Mouse (Mus musculus): ENCODE data around the gene Trip6. TPM values are rescaled to one million over a fixed set of nuclear protein-coding genes. Genes with fewer than 3 reads are reported as not detected.

The Trip6 gene
- total RNA-seq, 2 experiments from 2014 or later = 10.8 to 13.3 TPM

DNA sequence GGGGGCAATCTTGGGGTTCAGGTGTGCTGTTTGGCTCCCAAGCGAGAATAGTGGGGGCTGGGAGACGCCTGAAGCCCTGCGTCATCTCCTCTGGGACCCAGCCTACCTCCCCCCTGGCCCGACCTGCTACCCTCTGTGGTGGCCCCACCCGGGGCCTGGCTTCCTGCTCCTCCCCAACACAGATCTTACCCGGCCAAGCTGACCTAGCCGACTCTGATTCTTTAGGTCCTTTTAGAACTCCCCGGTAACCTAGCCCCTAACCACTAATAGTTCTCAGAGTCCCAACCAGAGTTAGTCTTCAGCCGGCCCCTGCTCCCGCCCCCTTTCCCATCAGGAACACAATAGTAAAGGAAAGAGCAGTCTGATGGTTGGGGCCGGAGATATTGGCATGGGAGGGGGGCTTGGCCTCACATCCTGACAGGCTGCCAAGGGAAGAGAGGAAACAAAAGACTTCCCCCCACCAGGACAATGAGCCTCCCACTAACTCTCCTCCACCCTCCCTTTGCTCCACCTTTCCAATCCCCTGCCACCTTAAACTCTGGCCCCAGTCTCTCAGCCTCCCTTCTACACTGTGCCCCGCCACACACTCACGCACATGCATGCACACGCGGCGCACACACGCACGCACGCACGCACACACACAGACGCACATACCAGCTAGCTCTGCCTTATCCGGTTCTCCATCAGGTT is 25.2 kb upstream of the Trip6 start:
- DNase-seq (ENCODE audit: low spot score) = peak; percentile 70
- intact Hi-C loops (cut with DNase I) = loop anchor here (1.0 to 10.0 kb wide), 4 partner anchors 10 to 438 kb away; partner anchors contain the start of genes Epo, Gnb2, Pop7 and Ppp1r35

DNA sequence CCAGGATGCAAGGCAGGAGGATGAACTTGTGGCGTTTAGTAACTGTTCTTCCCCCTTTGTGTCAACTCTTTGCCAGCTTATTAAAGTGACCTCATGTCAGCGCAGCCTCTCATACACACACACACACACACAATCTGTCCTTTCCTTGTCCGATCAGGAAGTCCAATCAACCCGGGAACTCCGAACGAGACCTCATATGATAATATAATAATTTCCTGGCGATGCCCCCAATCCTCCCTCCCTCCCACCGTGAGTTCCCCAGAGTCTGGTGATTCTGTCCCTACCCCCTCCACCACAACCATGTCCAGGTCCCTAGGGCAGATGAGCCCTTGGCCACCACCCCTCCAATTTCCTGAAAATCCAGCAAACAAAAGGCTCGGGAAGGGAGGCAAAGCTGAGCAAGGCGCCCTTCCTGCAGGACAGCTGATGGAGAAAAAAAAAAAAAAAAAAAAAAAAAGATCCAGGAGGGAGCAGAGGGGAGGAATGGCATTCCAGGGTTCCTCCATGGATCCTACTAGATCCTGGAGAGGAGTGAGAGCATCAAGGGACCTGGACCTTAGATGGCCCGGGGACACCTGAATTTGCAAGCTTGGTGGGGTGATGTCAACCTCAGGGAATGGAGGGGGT is 24.6 kb upstream of the Trip6 start:
- DNase-seq (ENCODE audit: low spot score) = peak; percentile 67
- intact Hi-C loops (cut with DNase I) = loop anchor here (1.0 to 10.0 kb wide), 4 partner anchors 11 to 439 kb away; partner anchors contain the start of genes Epo, Gnb2, Pop7 and Ppp1r35

DNA sequence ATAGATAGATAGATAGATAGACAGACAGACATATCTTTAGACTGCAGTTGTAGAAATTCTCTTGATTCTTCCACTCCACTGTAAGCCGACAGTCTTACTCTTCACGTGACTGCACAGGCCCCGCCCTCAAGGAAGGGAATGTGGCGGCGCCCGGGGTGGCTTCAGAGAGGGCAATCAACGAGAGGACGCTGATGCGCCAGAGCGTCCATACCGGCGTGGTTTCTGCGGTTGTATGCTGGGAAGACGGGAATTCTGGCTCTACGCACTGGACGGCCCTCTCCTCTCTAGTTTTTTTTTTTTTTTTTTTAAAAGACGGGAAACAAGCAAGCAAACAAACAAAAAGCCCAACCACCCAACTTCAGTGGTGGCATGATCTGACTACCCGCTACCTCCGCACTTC is 24.1 kb upstream of the Trip6 start:
- peak; percentile 85 for DNase-seq (ENCODE audit: low spot score)
- intact Hi-C loops (cut with DNase I) = loop anchor here (5.0 to 10.0 kb wide), 3 partner anchors 167 to 439 kb away; partner anchors contain the start of genes Epo, Gnb2, Pop7 and Ppp1r35

DNA sequence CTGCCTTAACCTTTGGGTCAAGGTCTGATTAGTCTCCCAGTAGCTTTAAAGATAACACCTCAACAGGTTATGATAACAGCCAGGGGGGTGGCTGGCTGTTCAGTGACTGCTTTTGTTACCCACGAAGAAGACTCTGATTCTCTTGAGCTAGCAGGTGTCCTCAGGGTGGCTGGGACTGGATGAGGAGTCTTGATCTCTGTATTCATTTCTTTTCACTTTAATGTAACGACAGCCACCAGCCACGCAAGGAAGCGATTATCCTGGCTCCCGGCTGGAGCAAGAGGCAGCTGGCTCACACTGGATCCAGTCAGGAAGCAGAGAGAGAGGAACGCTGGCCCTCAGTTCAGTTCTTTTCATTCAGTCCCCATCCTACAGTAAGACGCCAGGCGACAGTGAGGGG is 23.0 kb upstream of the Trip6 start:
- intact Hi-C loops (cut with DNase I) = loop anchor here (5.0 to 10.0 kb wide), 3 partner anchors 168 to 440 kb away; partner anchors contain the start of genes Epo, Gnb2, Pop7 and Ppp1r35
- DNase-seq (ENCODE audit: low spot score) = no peak

DNA sequence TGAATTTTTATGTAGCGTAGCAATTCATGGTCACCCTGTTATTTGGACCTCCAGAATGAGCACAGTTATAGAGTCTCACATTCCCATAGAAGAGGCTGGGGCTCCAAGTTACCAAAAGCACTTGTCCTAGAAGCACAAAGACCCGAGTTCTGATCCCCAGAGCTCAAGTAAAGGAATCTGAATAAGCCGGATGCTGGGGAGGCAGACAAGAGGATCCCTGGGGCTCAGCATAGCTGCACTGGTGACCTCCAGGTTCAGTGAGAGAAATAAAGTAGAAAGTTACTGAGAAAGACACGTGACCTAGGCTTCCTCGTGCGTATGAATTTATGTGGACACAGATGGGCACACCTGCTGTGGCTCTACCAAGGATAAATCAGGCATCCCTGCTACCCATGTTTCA is 20.9 kb upstream of the Trip6 start:
- intact Hi-C loops (cut with DNase I) = loop anchor here (5.0 to 10.0 kb wide), 3 partner anchors 170 to 442 kb away; partner anchors contain the start of genes Epo, Gnb2, Pop7 and Ppp1r35
- DNase-seq (ENCODE audit: low spot score) = no peak

DNA sequence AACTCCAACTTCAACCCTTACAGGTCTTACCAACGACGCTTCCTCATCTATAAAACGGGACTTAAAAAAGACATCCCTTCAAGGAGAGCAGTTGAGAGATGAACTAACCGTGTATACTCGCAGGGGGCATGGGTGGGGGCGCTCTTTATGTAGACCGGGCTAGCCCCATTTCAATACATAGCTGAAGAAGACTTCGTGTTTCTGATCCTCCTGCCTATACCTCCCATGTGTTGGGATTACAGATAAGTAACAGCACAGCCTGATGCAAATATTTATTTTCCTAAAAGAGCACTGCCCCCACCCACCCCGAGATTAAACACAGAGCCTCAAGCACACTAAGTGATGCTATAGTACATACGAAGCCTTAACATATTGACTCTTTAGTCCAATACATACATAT is 20.1 kb upstream of the Trip6 start:
- intact Hi-C loops (cut with DNase I) = loop anchor here (10.0 kb wide), 1 partner anchor 170 kb away; the partner anchor contains the start of gene Pop7
- no peak for DNase-seq (ENCODE audit: low spot score)

DNA sequence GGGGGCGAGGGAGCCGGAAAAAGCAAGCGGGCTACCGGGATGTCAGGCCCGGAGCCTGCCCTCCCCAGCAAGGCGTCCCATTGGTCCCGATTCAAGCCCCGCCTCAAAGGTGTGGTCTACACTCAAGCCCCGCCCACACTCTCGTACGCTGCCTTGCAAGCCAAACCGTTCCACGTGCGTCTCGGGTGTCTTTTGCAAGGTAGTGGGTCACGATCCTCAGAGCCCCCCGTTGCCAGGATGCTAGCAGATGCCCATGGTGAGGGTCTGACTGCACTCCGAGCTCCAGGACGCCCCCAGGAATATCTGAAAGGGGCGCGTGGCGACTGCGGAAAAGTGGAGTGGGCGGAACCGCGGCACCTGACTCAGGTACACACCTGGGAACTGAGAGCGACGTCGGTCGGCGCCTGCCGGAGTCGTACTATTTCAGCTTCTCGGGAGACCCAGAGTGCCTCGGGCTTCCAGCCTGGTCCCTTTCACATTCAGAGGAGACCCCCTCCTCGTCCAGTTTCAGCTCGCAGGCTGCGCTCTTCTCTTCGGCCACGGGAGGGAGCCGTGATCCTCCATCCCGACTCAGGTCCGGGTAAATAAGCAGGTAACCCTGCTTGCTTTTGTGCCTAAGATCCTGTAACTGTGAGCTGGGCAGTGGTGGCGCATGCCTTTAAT is 19.4 kb upstream of the Trip6 start, which contains the start of gene Slc12a9:
TSS of gene Slc12a9 (minus strand) at position 86 of the 663 bp plus-strand sequence.
- intact Hi-C loops (cut with DNase I) = loop anchor here (2.0 to 10.0 kb wide), 2 partner anchors 45 to 171 kb away; partner anchors contain the start of gene Pop7
- peak; percentile 85 for DNase-seq (ENCODE audit: low spot score)

DNA sequence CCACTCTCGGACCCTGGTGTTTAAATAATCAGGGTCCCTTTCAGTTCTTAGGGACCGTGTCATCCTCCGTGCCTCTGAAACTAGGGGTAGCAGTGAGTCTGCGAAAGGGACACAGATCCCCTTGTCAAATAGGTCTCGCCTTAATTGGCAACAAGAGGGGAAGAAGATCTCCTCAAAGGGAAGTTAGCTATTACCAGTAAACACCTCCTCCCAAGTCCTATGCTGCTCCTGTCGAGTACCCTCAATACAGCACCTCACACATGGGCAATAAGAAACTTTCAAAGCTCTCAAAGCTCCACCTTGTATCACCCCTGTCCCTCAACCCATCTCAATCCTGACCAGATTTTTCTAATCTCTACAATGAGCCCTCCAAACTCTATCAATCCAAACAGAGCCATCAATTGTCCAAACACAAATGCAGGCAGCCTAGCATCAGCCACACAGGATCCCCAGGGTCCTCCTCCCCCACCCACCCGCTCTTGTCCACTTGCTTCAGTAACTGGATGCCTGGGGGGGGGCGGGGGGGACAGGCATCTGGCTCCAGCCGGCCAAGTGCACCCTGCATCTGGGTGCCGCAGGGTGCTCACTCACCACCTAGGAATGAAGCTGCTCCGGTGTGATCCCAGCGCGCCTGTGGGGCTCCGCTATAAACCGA is 18.8 kb upstream of the Trip6 start:
- intact Hi-C loops (cut with DNase I) = loop anchor here (2.0 to 10.0 kb wide), 2 partner anchors 46 to 172 kb away; partner anchors contain the start of gene Pop7
- DNase-seq (ENCODE audit: low spot score) = no peak

DNA sequence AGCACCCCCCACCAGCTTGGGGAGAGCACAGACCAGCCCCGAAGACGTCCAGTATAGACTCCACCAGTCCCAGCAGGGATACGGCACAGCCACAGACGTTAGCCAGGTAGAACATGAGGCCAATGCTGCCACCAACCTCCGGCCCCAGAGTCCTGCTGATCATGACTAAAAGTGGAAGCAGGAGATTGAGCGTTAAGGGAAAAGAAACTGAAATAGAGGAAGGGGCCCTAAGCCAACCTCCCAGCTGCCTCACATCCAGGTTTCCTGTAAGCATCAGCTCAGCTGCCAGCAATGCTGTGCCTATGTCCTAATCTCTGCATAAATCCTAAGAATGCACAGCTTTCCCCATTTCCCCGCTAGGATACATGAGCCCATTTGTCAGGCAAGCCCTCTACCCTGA is 16.7 kb upstream of the Trip6 start:
- DNase-seq (ENCODE audit: low spot score) = no peak
- intact Hi-C loops (cut with DNase I) = loop anchor here (10.0 kb wide), 1 partner anchor 174 kb away; the partner anchor contains the start of gene Pop7

DNA sequence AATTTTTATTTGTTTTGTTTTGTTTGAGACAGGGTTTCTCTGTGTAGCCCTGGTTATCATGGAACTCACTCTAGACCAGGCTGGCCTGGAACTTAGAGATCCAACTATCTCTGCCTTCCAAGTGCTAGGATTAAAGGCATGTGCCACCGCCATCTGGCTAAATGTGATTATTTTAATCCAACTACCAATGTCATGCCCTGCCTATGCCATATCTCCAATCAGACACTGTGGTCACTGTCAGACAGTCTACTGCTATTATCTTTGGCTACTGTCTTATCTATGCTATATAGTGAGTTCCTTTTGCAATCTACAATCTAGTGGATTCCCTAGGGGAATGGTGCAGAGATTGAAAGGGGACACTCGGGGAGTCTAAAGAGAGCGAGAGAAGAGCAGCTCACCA is 6.8 kb upstream of the Trip6 start:
- DNase-seq (ENCODE audit: low spot score) = no peak
- intact Hi-C loops (cut with DNase I) = no loop called here

DNA sequence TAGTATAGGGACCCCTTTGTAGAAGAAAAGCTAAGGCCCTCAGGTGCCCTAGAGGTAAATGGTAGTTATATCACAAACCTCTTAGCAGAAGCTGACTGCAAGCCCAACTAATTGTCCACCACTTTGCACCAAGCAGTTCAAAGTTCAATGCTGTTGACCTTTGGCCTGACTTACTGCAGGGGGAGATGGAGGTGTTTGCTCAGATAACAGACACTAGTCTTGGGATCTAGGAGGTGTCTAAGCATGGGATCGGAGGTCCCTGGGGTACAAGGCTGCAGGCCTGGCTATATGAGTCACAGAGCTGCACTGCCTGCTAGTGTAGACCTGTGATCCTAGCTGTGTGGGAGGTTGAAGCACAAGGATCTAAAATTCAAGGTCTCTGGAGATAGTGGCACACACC is 4.4 kb upstream of the Trip6 start:
- intact Hi-C loops (cut with DNase I) = no loop called here

DNA sequence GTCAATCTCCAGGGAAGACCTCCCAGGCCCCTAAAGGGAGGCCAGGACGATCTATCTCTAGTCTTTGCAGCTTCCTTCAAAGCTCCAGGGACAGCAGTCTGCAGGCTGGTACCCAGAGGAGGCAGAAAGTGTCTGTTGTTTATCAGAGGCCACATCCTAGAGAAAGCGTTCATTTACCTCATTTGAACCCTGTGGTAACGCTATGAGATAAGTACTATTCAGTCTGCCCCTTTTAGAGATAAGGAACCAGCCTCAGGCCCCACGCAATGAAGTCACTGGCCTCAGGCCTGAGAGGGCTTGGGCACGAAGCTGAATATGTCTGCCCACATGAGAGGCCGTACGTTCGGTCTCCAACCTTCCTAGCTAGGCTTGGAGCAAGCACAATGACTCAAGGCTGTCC is 3.2 kb upstream of the Trip6 start:
- intact Hi-C loops (cut with DNase I) = no loop called here
- no peak for DNase-seq (ENCODE audit: low spot score)

More for the DNA sequence above, 4.4 kb upstream of the Trip6 start:
- no peak for DNase-seq (ENCODE audit: low spot score)

DNA sequence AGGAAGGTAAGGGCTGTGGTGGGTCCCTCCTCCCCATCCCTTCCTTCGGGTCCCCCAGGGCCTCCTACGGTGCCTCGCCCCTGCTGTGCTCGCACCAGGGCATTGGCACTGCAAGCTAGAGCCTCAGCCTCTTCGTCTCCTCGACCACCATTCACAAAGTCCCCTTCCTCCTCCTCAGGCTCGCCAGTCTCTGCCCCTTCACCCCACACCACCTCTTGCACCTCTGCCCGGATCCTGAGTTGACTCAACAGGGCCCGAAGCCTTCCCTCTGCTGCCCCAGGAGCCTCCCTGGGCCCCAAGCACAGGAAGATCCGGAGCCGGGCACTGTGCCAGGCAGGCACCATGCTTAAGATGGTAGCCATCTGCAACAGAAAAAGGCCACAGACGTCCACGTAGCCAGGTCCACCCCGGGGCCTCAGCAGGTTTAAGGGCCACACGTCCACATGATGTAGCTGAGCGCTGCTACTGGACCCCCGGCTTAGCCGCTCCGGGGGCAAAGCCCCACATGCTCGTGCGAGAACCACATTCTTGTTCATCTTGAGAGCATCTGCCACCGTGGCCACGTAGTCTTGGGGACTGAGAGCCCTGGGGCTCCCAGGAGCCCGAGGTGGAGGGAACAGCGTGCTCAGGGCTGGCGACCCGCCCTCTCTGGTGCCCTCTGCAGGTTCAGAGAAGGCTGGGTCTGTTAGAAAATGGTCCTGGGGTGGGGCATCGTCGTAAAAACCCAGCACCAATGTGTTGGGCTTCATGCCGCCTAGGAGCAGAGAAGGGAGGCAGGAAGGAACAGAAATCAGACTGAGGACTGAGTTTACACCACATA is 1.1 kb upstream of the Trip6 start:
- no peak for DNase-seq (ENCODE audit: low spot score)
- intact Hi-C loops (cut with DNase I) = no loop called here

DNA sequence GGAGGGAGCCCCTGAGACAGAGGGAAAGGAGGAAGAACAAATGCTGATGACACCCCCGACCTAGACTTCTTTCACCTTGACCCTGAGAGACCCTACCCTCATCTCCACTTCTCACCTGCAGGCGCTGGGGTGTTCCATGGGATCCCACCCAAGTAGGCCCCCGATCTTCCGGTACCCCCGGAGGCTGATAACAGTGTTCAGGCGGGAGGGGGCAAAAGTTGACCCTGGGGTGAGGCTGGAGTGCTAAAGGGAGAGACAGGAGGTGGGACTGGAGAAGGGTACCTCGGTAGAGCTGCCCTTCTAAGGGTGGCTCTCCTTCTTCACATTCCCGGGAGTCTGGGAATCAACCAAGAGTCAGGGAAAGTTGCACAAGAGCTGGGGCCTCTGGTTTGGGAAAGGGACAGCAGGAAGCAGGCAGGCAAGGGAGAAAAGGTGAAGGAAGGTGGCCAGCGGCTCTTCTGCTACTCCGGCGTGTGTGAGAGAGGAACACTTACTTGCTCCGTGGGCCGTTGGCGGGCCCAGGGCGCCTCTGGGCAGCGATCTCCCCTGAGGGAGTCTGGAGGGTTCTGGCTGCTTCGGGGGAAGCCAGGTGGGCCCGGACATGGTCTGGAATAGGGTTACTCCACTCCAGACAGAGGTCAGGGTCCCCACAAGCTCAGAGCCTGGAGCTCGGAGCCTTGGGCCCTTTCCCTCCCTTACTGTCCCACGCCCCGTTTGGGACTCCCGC is 575 bp downstream of the Trip6 start:
- intact Hi-C loops (cut with DNase I) = no loop called here
- no peak for DNase-seq (ENCODE audit: low spot score)

DNA sequence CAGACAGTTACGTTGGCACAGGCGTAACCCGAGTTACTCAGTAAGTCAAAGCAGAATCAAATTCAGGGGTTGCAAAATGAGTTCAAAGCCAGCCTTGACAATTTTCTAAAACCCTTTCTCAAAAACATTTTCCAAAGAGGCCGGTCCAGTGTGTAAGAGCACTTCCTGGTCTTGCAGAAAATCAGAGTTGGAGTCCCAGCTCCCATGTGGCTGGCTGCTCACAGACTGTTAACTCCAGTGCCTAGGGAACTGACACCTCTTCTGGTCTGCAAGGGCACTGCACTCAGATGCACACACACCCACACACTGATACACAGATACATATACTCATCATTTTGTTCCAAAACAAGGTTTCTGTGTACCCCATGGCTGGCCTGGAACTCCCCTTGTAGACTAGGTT is 5.8 kb downstream of the Trip6 start:
- intact Hi-C loops (cut with DNase I) = no loop called here
- no peak for DNase-seq (ENCODE audit: low spot score)

DNA sequence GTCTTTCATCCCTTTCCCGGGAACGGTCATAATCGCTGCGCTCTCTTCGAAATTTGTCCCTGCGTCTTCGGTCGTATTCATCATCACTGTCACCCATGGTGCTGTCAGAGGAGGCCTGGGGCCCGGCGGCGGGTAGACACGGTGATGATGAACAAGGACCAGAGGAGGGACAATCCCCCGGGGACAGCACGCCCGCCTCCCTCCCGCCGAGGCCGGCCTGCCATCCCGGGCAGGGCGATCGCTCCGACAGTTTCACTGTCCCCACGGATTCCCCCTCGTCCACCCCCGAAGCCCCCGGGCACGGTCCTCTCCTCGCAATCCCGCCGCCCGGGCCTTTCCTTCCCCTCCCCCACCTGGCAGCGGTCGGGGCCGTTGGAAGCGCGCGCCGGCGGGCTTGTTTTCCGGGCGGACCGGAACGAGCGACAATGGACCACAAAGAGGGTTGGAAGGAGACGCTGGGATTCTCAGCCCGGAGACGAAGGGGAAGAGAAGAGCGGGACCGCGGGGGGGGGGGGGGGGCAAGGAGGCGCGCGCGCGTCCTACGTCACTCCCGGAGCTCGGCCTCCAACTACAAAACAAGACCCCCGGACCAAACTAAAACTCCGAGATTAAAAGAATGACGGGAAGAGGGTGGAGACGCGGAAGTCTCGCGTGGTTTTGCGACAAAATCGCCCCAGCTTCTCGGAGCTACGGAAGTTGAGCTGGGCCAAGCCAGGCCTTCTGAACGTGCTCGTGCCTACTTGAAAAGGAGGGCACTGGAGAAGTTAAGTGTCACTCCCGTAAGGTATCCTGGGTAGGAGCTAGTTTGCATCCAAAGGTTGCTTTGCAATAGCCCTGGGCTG is 6.9 kb downstream of the Trip6 start, which contains the start of gene Srrt:
TSS of gene Srrt (minus strand) at position 604 of the 842 bp plus-strand sequence.
- intact Hi-C loops (cut with DNase I) = no loop called here
- peak; percentile 83 for DNase-seq (ENCODE audit: low spot score)

DNA sequence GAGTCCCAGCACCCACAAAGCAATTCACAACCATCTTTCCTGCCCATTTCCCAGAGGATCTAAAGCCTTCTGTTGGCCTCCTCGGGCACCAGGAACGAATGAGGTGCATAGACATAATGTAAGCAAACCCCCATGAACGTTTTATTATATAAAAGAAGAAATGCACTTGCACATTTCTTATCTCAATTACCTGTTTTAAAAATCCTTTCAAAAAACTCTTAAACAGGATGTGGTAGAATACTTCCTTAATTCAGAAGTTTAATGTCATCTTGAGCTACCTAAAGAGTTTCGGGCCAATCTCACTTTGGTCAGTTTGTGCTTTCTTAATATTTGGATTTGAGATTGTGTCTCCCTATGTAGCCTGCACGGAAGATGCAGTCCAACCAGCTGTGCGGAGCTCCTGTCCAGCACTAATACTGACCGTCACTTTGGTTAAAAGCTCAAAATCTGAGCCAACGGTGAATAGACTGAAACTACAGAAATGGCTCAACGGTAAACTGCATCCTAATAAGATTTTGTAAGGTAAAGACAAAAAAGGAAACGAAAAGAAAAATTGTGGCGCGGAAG is 7.7 kb downstream of the Trip6 start:
- no peak for DNase-seq (ENCODE audit: low spot score)
- intact Hi-C loops (cut with DNase I) = no loop called here
